Mouse (Mus musculus) hindbrain, embryonic 14.5 days (tissue): ENCODE results near the gene Pgd. TPM values are rescaled to one million over a fixed set of nuclear protein-coding genes. Genes with fewer than 3 reads are reported as not detected.
"Not testable (repeated sequence)": the region's sequence is repeated elsewhere in the genome, so short reads cannot be mapped to it uniquely, and the experiment has no call there.

Experiments
- ATAC-seq: fragments of 200-750 bp; cut with Nextera tagmentation; 2 replicates; pipeline ENCODE4 v1.8.0; 2017; ENCODE audit warnings: moderate number of reproducible peaks, mild to moderate bottlenecking, moderate TSS enrichment, moderate library complexity; ENCODE audit not compliant: low FRiP score
- DNase-seq: peaks from one replicate; pipeline ENCODE4 v3.0.0-alpha.2; 2015; ENCODE audit warnings: low spot score
- H3K27ac ChIP-seq: fragments of 300-500 bp; sonication (generic); 2 replicates; pipeline ENCODE4 v1.5.1; 2014; ENCODE audit warnings: mild to moderate bottlenecking, moderate library complexity
- H3K27me3 ChIP-seq: fragments of 300-500 bp; sonication (generic); 2 replicates; pipeline ENCODE4 v1.6.1; 2014; ENCODE audit warnings: mild to moderate bottlenecking, low read length, mixed read lengths; ENCODE audit not compliant: control insufficient read depth, insufficient read depth
- H3K36me3 ChIP-seq: fragments of 300-500 bp; sonication (generic); replicated peaks from 2 replicates; pipeline ENCODE4 v1.6.1; 2014; ENCODE audit not compliant: control insufficient read depth, insufficient read depth
- H3K4me1 ChIP-seq: fragments of 300-500 bp; sonication (generic); replicated peaks from 2 replicates; pipeline ENCODE4 v1.6.1; 2014; ENCODE audit warnings: antibody characterized with exemption, low read length, mixed read lengths; ENCODE audit not compliant: control insufficient read depth, insufficient read depth
- H3K4me2 ChIP-seq: fragments of 300-500 bp; sonication (generic); replicated peaks from 2 replicates; pipeline ENCODE4 v1.6.1; 2014; ENCODE audit warnings: mild to moderate bottlenecking, moderate library complexity
- H3K4me3 ChIP-seq: fragments of 300-500 bp; sonication (generic); replicated peaks from 2 replicates; pipeline ENCODE4 v1.5.1; 2014; ENCODE audit warnings: mild to moderate bottlenecking, low read length
- H3K9ac ChIP-seq: fragments of 300-500 bp; sonication (generic); 2 replicates; pipeline ENCODE4 v1.6.1; 2014
- H3K9me3 ChIP-seq: fragments of 300-500 bp; sonication (generic); 2 replicates; pipeline ENCODE4 v1.6.1; 2016; ENCODE audit warnings: low read length; ENCODE audit not compliant: control insufficient read depth
- WGBS: fragments of 180-500 bp; shearing (Covaris S2); extraction: QIAGEN DNeasy Blood & Tissue Kit; methylation state at CpG from one replicate; pipeline ENCODE4 v1.1.7; 2014; 5-methylcytosine and 5-hydroxymethylcytosine counted together
- polyA plus RNA-seq: library from polyadenylated mRNA; unstranded; fragments of >200 nt; fragmentation: Nextera tagmentation; extraction: Ambion mirVana; gene quantifications from 2 replicates; pipeline ENCODE4 v1.2.1, GENCODE M21; 2014

Pgd gene
- polyA plus RNA-seq, 1 experiment from 2014 or later, result 46.4 TPM

DNA sequence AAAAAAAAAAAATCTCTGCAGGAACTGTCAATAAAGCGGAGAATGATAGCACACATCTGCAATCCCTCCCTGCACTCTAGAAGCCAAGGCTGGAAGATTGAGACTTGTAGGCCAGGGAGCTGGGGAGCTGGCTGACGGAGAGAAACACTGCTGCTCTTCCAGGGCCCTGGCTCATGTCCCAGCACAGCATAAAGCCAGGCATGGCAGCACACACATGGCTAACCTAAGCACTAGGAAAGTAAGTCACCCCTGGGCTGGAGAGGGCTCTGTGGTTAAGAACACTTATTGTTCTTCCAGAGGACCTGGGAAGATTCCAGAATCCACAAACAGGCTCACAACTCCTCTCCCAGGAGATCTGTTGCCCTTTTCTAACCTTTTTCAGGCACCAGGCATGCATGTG lies 6.1 kb upstream of the Pgd start:
- Histone ChIP-seq H3K9ac (no peak overlapping the region), H3K4me1 (no peaks in the 10 kb centered on the region), H3K36me3 (peaks cover 29% of the 10 kb centered on the region), H3K4me3 (no peak overlapping the region), H3K27me3 (no peaks in the 10 kb centered on the region), H3K9me3 (no peaks in the 10 kb centered on the region), H3K27ac (peak overlapping the region; percentile 57; the same call in 1 of the 2 replicates), H3K4me2 (no peak overlapping the region)
- 54% methylated on average over 2 of the region's 2 CpGs for WGBS
- DNase-seq (peak; percentile 34), ATAC-seq (no peak)

DNA sequence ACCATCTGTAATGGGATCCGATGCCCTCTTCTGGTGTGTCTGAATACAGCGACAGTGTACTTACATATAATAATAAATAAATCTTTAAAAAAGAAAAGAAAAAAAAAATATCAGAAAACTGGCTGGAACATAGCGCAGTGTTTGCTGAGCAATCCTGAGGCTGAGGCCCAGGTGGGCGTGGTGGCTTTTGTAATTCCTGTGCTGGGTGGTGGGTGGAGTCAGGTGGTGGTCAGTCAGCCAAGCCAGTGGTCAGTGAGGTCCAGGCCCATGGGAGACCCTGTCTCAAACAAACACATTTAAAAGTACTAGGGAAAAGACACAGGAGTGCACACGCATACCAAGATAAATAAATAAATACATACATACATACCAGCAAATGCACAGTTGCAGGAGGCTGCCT lies 5.5 kb upstream of the Pgd start:
- Histone ChIP-seq H3K4me3 (no peak overlapping the region), H3K9me3 (no peaks in the 10 kb centered on the region), H3K4me2 (no peak overlapping the region), H3K9ac (no peak overlapping the region), H3K4me1 (no peaks in the 10 kb centered on the region), H3K36me3 (peaks cover 24% of the 10 kb centered on the region), H3K27me3 (no peaks in the 10 kb centered on the region), H3K27ac (peak overlapping the region; percentile 57)
- WGBS, result 95% methylated on average over 5 of the region's 5 CpGs
- ATAC-seq, result no peak
- DNase-seq, result no peak

GRCm38 (mm10) chr4:149171581-149171981 lies 5.0 kb upstream of the Pgd start:
- Histone ChIP-seq H3K9me3 (no peaks in the 10 kb centered on the region), H3K9ac (no peak overlapping the region), H3K4me3 (no peak overlapping the region), H3K4me2 (no peak overlapping the region), H3K36me3 (peaks cover 20% of the 10 kb centered on the region), H3K27ac (no peak overlapping the region), H3K4me1 (no peaks in the 10 kb centered on the region), H3K27me3 (no peaks in the 10 kb centered on the region)
- 77% methylated on average over 5 of the region's 5 CpGs for WGBS
- no peak for ATAC-seq
- no peak for DNase-seq

- Histone ChIP-seq H3K9ac (no peak overlapping the region), H3K36me3 (peaks cover 11% of the 10 kb centered on the region; the same call in 1 of the 2 replicates)
Observed at GRCm38 (mm10) chr4:149170394-149170931, 3.9 kb upstream of the Pgd start.

GRCm38 (mm10) chr4:149169926-149170325 lies 3.4 kb upstream of the Pgd start:
- H3K9me3 ChIP-seq, H3K9ac ChIP-seq, ATAC-seq, H3K4me2 ChIP-seq, H3K27ac ChIP-seq, DNase-seq, H3K4me3 ChIP-seq, H3K4me1 ChIP-seq, H3K27me3 ChIP-seq: not testable (repeated sequence)
- H3K36me3 ChIP-seq, result peaks cover 11% of the 10 kb centered on the region; the same call in 1 of the 2 replicates
- WGBS, result 75% methylated on average over 7 of the region's 8 CpGs

More at GRCm38 (mm10) chr4:149170394-149170931, 3.9 kb upstream of the Pgd start:
- Histone ChIP-seq H3K4me3 (no peak overlapping the region), H3K9me3 (no peaks in the 10 kb centered on the region), H3K27ac (no peak overlapping the region; the same call in 1 of the 2 replicates), H3K4me1 (peaks cover 4% of the 10 kb centered on the region), H3K4me2 (no peak overlapping the region), H3K27me3 (no peaks in the 10 kb centered on the region)
- ATAC-seq (no peak), DNase-seq (no peak)
- WGBS, result 73% methylated on average over 7 of the region's 7 CpGs

GRCm38 (mm10) chr4:149168016-149168415 lies 1.4 kb upstream of the Pgd start:
- no peaks in the 10 kb centered on the region for H3K9me3 ChIP-seq
- peak overlapping the region; percentile 87; the same call in 1 of the 2 replicates for H3K4me2 ChIP-seq
- H3K9ac ChIP-seq, result no peak overlapping the region
- H3K4me1 ChIP-seq, result peaks cover 10% of the 10 kb centered on the region
- H3K27me3 ChIP-seq, result no peaks in the 10 kb centered on the region
- H3K36me3 ChIP-seq, result peaks cover 27% of the 10 kb centered on the region
- DNase-seq, result no peak
- no peak overlapping the region for H3K27ac ChIP-seq
- 0 out of 2 replicates have a peak overlapping the region, but pooled peaks have one; percentile 73 for H3K4me3 ChIP-seq
- 71% methylated on average over 2 of the region's 2 CpGs for WGBS
- ATAC-seq, result no peak

GRCm38 (mm10) chr4:149166957-149167611 lies 513 bp upstream of the Pgd start:
- peak overlapping the region; percentile 87 for H3K4me2 ChIP-seq
- WGBS, result 3% methylated on average over 27 of the region's 27 CpGs
- H3K4me1 ChIP-seq, result peaks cover 10% of the 10 kb centered on the region
- peak overlapping the region; percentile 39; the same call in 1 of the 2 replicates for H3K27ac ChIP-seq
- peak overlapping the region; percentile 73 for H3K4me3 ChIP-seq
- peak; percentile 34 for DNase-seq
- no peaks in the 10 kb centered on the region for H3K27me3 ChIP-seq
- peak; percentile 67 for ATAC-seq
- H3K36me3 ChIP-seq, result peaks cover 34% of the 10 kb centered on the region
- no peaks in the 10 kb centered on the region for H3K9me3 ChIP-seq
- H3K9ac ChIP-seq, result peak overlapping the region; percentile 61

DNA sequence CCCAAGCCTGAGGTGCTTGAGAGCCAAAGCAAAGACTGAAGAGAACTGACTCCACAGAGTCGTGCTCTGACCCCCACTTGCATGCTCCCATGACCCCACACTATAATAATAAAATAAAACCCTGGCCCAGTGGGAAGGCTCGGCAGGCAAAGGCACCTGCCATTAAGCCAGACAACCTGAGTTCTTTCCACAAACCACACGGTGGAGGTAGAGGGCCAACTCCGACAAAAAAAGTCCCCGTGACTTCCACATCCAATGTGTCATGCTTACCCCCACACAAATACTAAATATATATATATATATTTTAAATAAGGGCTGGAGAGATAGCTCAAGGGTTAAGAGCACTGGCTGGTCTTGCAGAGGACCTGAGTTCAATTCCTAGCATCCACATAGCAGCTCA lies 2.4 kb downstream of the Pgd start:
- no peak overlapping the region for H3K4me3 ChIP-seq
- H3K9ac ChIP-seq, result no peak overlapping the region
- ATAC-seq, result no peak
- no peak for DNase-seq
- H3K9me3 ChIP-seq, result no peaks in the 10 kb centered on the region
- H3K36me3 ChIP-seq, result peaks cover 61% of the 10 kb centered on the region
- peaks cover 10% of the 10 kb centered on the region for H3K4me1 ChIP-seq
- no peaks in the 10 kb centered on the region for H3K27me3 ChIP-seq
- no peak overlapping the region for H3K4me2 ChIP-seq
- H3K27ac ChIP-seq, result no peak overlapping the region
- 71% methylated on average over 5 of the region's 5 CpGs for WGBS

- Histone ChIP-seq H3K9me3 (no peaks in the 10 kb centered on the region), H3K4me2 (no peak overlapping the region), H3K4me1 (peaks cover 10% of the 10 kb centered on the region), H3K36me3 (peaks cover 70% of the 10 kb centered on the region), H3K27me3 (no peaks in the 10 kb centered on the region), H3K4me3 (no peak overlapping the region), H3K27ac (no peak overlapping the region), H3K9ac (no peak overlapping the region)
- 79% methylated on average over 1 of the region's 1 CpGs for WGBS
- DNase-seq (no peak), ATAC-seq (no peak)
Observed at GRCm38 (mm10) chr4:149163196-149163595, 3.4 kb downstream of the Pgd start.
